Mouse (Mus musculus) right cerebral cortex, postnatal 4 days (tissue): Measurements from ENCODE around the gene Fam168a.
A peak's percentile ranks its signal among the peaks of the same experiment; 100 is the strongest.

Experiments used
- DNase-seq: peaks from one replicate; pipeline ENCODE4 v3.0.0-alpha.2; 2022

Fam168a gene

GRCm38 (mm10) chr7:100784650-100785049 is 78.2 kb downstream of the Fam168a start:
- no peak for DNase-seq

GRCm38 (mm10) chr7:100785426-100785825 is 79.0 kb downstream of the Fam168a start:
- DNase-seq, result no peak

GRCm38 (mm10) chr7:100786078-100786477 is 79.6 kb downstream of the Fam168a start:
- no peak for DNase-seq

GRCm38 (mm10) chr7:100788291-100788690 is 81.9 kb downstream of the Fam168a start:
- no peak for DNase-seq

GRCm38 (mm10) chr7:100798810-100799209 is 92.4 kb downstream of the Fam168a start:
- no peak for DNase-seq

- no peak for DNase-seq
Observed at GRCm38 (mm10) chr7:100805391-100805790, 99.0 kb downstream of the Fam168a start.

- peak; percentile 24 for DNase-seq
Observed at GRCm38 (mm10) chr7:100811912-100812311, 105.5 kb downstream of the Fam168a start.

- no peak for DNase-seq
Observed at GRCm38 (mm10) chr7:100812641-100813040, 106.2 kb downstream of the Fam168a start.

GRCm38 (mm10) chr7:100815900-100816570 is 109.6 kb downstream of the Fam168a start:
- no peak for DNase-seq

- DNase-seq, result peak; percentile 72
Observed at GRCm38 (mm10) chr7:100816759-100817441, 110.5 kb downstream of the Fam168a start.

GRCm38 (mm10) chr7:100817442-100817760 is 111.0 kb downstream of the Fam168a start:
- DNase-seq, result no peak

- peak; percentile 41 for DNase-seq
Observed at GRCm38 (mm10) chr7:100818401-100819064, 112.1 kb downstream of the Fam168a start.

GRCm38 (mm10) chr7:100824661-100825060 is 118.2 kb downstream of the Fam168a start:
- no peak for DNase-seq

- DNase-seq, result no peak
Observed at GRCm38 (mm10) chr7:100828549-100828948, 122.1 kb downstream of the Fam168a start.

GRCm38 (mm10) chr7:100833859-100834258 is 127.4 kb downstream of the Fam168a start:
- no peak for DNase-seq

GRCm38 (mm10) chr7:100835168-100835567 is 128.7 kb downstream of the Fam168a start:
- DNase-seq, result no peak

- DNase-seq, result no peak
Observed at GRCm38 (mm10) chr7:100835711-100836110, 129.3 kb downstream of the Fam168a start.

- DNase-seq, result no peak
Observed at GRCm38 (mm10) chr7:100836657-100837056, 130.2 kb downstream of the Fam168a start.

GRCm38 (mm10) chr7:100837701-100838100 is 131.3 kb downstream of the Fam168a start:
- no peak for DNase-seq

GRCm38 (mm10) chr7:100839632-100840402 is 133.4 kb downstream of the Fam168a start:
- no peak for DNase-seq

- no peak for DNase-seq
Observed at GRCm38 (mm10) chr7:100840906-100841305, 134.5 kb downstream of the Fam168a start.

GRCm38 (mm10) chr7:100841608-100842007 is 135.2 kb downstream of the Fam168a start:
- no peak for DNase-seq

- no peak for DNase-seq
Observed at GRCm38 (mm10) chr7:100842175-100842574, 135.7 kb downstream of the Fam168a start.
